Mouse (Mus musculus) erythroblast, embryonic 14.5 days (primary cell): ENCODE data around the gene Trappc13. TPM values are rescaled to one million over a fixed set of nuclear protein-coding genes. Genes with fewer than 3 reads are reported as not detected.

Experiments
- H3K27me3 ChIP-seq: 2 replicates; pipeline ENCODE4 v1.6.1; 2012; ENCODE audit warnings: inconsistent platforms; ENCODE audit not compliant: control insufficient read depth
- H3K36me3 ChIP-seq: 2 replicates; pipeline ENCODE4 v1.6.1; 2012; ENCODE audit warnings: mild to moderate bottlenecking, inconsistent platforms; ENCODE audit not compliant: control insufficient read depth
- H3K4me1 ChIP-seq: 2 replicates; pipeline ENCODE4 v1.6.1; 2012; ENCODE audit warnings: inconsistent platforms; ENCODE audit not compliant: control insufficient read depth
- H3K4me3 ChIP-seq: replicated peaks from 2 replicates; pipeline ENCODE3; 2012; ENCODE audit warnings: moderate library complexity, mild to moderate bottlenecking, inconsistent platforms
- H3K9me3 ChIP-seq: 2 replicates; pipeline ENCODE4 v1.6.1; 2012; ENCODE audit warnings: low read length, inconsistent platforms, mixed read lengths; ENCODE audit not compliant: control insufficient read depth
- GATA1 ChIP-seq: IDR thresholded peaks from 2 replicates; pipeline ENCODE4 v1.6.1; 2012; ENCODE audit warnings: low read length, inconsistent platforms, mixed read lengths
- TAL1 ChIP-seq: IDR thresholded peaks from 3 replicates; pipeline ENCODE4 v1.6.1; 2012; ENCODE audit warnings: low read length, inconsistent platforms, mixed read lengths
- polyA plus RNA-seq: library from polyadenylated mRNA; stranded (reverse); fragments of >175 nt; gene quantifications from 2 replicates; pipeline ENCODE4 v1.2.3, GENCODE M21; 2012

Trappc13 gene
- polyA plus RNA-seq, 1 experiment: 0.06 TPM

- Histone ChIP-seq H3K36me3 (no peaks in the 10 kb centered on the region), H3K27me3 (no peaks in the 10 kb centered on the region), H3K9me3 (no peaks in the 10 kb centered on the region), H3K4me3 (no peak overlapping the region), H3K4me1 (no peaks in the 10 kb centered on the region)
- TF ChIP-seq TAL1 (no peak), GATA1 (no peak)
Measured at GRCm38 (mm10) chr13:104123662-104124381, 54.4 kb downstream of the Trappc13 start.

DNA sequence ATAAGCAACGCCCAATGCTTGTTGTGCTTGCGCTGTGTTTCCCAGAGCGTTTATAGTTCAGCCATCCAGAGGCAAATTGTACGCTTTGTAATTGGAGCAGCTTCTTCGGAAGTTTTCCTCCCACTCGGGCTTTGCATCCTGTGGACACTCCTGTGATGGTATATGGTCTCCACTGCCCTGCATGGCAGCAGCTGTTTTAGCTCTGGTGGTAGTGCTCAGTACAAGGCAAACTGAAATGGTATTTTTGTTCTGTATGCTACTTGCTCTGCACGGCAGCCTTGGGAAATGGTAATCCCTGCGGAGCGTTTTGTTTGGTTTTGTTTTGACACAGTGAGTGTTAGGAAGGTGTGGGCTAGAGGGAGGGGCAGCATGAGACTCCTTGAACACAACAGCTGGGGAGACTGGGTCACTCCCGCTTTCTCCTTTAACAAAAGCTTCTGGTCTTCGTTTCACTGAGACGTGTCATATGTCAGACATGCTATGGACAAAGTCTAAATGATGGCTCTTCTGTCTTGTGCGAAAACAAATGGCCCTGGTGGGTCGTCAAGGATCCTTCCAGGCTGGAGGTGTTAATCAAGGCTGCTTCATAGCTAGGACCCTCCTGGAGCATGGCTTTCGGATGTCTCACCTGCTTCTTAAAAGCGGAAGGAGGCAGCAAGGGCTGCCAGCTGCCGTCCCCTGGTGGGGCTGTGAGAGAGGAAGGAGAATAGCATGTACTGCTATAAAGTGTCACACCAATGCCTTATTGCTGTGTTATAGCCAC is 56.0 kb downstream of the Trappc13 start:
- H3K4me1 ChIP-seq: no peaks in the 10 kb centered on the region
- TF ChIP-seq GATA1 (no peak), TAL1 (no peak)
- no peaks in the 10 kb centered on the region for H3K27me3 ChIP-seq
- no peaks in the 10 kb centered on the region for H3K36me3 ChIP-seq
- no peak overlapping the region for H3K4me3 ChIP-seq
- no peaks in the 10 kb centered on the region for H3K9me3 ChIP-seq

GRCm38 (mm10) chr13:104114827-104115226 is 63.4 kb downstream of the Trappc13 start:
- no peaks in the 10 kb centered on the region for H3K36me3 ChIP-seq
- H3K9me3 ChIP-seq: no peaks in the 10 kb centered on the region
- peaks cover 32% of the 10 kb centered on the region for H3K27me3 ChIP-seq
- H3K4me3 ChIP-seq: no peak overlapping the region
- peaks cover 5% of the 10 kb centered on the region for H3K4me1 ChIP-seq
- TF ChIP-seq TAL1 (no peak), GATA1 (no peak)

- Histone ChIP-seq H3K4me1 (peaks cover 15% of the 10 kb centered on the region), H3K27me3 (peaks cover 39% of the 10 kb centered on the region), H3K36me3 (no peaks in the 10 kb centered on the region), H3K9me3 (no peaks in the 10 kb centered on the region), H3K4me3 (no peak overlapping the region)
- TF ChIP-seq GATA1 (no peak), TAL1 (no peak)
Measured at GRCm38 (mm10) chr13:104113782-104114181, 64.5 kb downstream of the Trappc13 start.

DNA sequence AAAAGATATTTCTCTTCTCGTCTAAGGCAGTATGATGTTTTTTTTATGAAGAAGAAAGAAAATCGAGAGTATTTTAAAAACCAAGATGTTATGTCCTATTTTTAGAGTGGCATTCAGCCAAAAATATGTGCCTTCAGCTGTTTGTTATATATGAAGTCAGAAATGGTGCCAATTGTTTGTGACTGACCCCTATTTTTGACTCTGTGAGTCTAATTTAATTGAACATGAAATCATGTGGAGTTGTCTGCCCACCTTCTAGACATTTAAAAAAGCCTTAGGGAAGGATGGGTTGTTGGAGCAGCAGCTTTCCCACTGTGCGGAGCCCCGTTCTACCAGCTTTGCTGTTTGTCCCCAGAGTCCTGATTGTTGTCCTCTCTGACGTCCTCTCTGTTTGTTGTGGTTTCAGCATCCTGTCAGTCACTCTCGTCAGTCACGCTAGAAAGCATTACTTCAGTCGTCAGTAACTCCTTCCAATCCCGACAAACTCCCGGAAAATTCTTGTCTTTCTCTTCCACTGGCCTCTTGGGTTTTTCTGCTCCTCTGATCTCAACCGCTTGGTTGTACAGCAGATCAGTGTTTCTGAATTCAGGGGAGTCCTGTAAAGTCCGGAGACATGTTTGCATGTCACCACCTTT is 65.9 kb downstream of the Trappc13 start:
- Histone ChIP-seq H3K36me3 (no peaks in the 10 kb centered on the region), H3K4me1 (peaks cover 20% of the 10 kb centered on the region), H3K27me3 (peaks cover 39% of the 10 kb centered on the region), H3K9me3 (no peaks in the 10 kb centered on the region), H3K4me3 (no peak overlapping the region)
- TF ChIP-seq GATA1 (no peak), TAL1 (no peak)

GRCm38 (mm10) chr13:104110526-104110925 is 67.7 kb downstream of the Trappc13 start:
- no peak overlapping the region for H3K4me3 ChIP-seq
- peaks cover 20% of the 10 kb centered on the region for H3K4me1 ChIP-seq
- TF ChIP-seq GATA1 (no peak), TAL1 (no peak)
- peaks cover 39% of the 10 kb centered on the region for H3K27me3 ChIP-seq
- H3K9me3 ChIP-seq: no peaks in the 10 kb centered on the region
- H3K36me3 ChIP-seq: no peaks in the 10 kb centered on the region

DNA sequence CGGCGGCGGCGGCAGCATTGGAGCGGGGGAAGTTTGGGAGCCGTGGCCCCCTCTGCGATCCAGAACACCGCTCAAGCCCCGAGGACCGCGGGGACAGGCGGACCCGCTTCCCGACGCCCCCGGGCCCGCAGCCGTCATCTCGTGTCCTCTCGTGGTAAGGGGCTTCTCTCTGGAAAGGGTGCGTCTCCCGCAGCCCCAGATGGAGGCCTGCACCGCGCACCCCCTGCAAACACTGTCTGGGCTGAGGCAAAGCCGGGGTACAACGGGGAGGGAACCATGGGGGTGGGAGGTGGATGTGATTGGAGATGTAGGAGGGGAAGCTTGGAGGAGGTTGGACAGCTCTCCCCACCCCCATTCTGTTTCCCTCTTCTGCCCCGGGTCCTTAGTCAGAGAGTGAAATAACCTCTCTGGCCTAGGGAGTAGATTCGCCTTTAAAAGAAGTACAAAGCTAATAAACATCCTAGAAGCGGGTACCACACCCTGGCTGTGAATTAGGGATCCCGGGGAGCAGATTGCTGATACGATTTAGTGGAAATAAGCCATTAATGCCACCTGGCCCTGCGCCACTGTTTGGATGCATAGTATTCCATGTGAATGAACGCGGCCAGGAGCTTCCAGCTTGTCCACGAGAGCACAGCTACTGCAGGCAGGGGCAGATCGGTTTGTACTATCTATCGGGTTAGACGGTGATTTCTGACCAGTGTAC is 68.3 kb downstream of the Trappc13 start:
- Histone ChIP-seq H3K9me3 (no peaks in the 10 kb centered on the region), H3K4me1 (peaks cover 20% of the 10 kb centered on the region), H3K36me3 (no peaks in the 10 kb centered on the region), H3K4me3 (peak overlapping the region; percentile 71), H3K27me3 (peaks cover 39% of the 10 kb centered on the region)
- TF ChIP-seq GATA1: no peak
- TF ChIP-seq TAL1: no peak

GRCm38 (mm10) chr13:104109288-104109815 is 68.9 kb downstream of the Trappc13 start, which contains the start of the genes Nln and Sgtb:
Nln (minus strand) TSS chr13:104109614.
Sgtb (plus strand) TSS chr13:104109741.
- TF ChIP-seq GATA1: no peak
- TF ChIP-seq TAL1: no peak
- Histone ChIP-seq H3K4me3 (peak within 1 kb of the TSS; percentile 71), H3K9me3 (no peaks in the 10 kb centered on the region), H3K36me3 (no peaks in the 10 kb centered on the region), H3K4me1 (peaks cover 20% of the 10 kb centered on the region), H3K27me3 (peaks cover 39% of the 10 kb centered on the region)
